Mouse (Mus musculus): ENCODE measurements around the gene Gm6812. TPM values are rescaled to one million over a fixed set of nuclear protein-coding genes. Genes with fewer than 3 reads are reported as not detected.

The Gm6812 gene
- not detected in 2 replicates for polyA plus RNA-seq (2015; fragmentation: Nextera tagmentation; extraction: Ambion mirVana)

GRCm38 (mm10) chrX:68892953-68893352, at the start of gene Gm6812:
Gene Gm6812 (minus strand): TSS chrX:68893053.

Other genes starting within 250 kb of the Gm6812 start
- 19.9 and 22.2 TPM in 2 replicates for gene Fmr1, start 214.5 kb downstream of the Gm6812 start, polyA plus RNA-seq (2015; fragmentation: Nextera tagmentation; extraction: Ambion mirVana)
- gene Fmr1nb, start 131.2 kb downstream of the Gm6812 start, polyA plus RNA-seq (2015; fragmentation: Nextera tagmentation; extraction: Ambion mirVana) = 0.21 TPM in 1 of 2 replicates, not detected in the other
- gene Gm14698, start 72.0 kb downstream of the Gm6812 start, polyA plus RNA-seq (2015; fragmentation: Nextera tagmentation; extraction: Ambion mirVana) = 2.9 and 4.8 TPM in 2 replicates